Mouse (Mus musculus): ENCODE measurements at regions not wholly inside any gene's neighbourhood (a gene's known extent, or its start where the extent isn't known, plus 50 kb on each side); places are given as distances from the start of the nearest gene placed in this dataset.
A peak's percentile ranks its signal among the peaks of the same experiment; 100 is the strongest.

- no peak for DNase-seq
Observed at GRCm38 (mm10) chr8:10821901-10822300, 186.4 kb downstream of the Irs2 start.

- DNase-seq, result no peak
Observed at GRCm38 (mm10) chr8:10814499-10814898, 193.8 kb downstream of the Irs2 start.

- DNase-seq, result no peak
Observed at GRCm38 (mm10) chr8:10812060-10812670, 196.1 kb downstream of the Irs2 start.

GRCm38 (mm10) chr8:10807040-10807439, 201.2 kb downstream of the Irs2 start:
- no peak for DNase-seq

GRCm38 (mm10) chr8:10805405-10806151, 202.7 kb downstream of the Irs2 start:
- DNase-seq, result peak; percentile 30

GRCm38 (mm10) chr8:10804974-10805373, 203.3 kb downstream of the Irs2 start:
- no peak for DNase-seq

GRCm38 (mm10) chr8:10802003-10802402, 206.3 kb downstream of the Irs2 start:
- DNase-seq, result peak; percentile 40

GRCm38 (mm10) chr8:10801580-10801979, 206.7 kb downstream of the Irs2 start:
- no peak for DNase-seq

GRCm38 (mm10) chr8:10798444-10798843, 209.8 kb downstream of the Irs2 start:
- DNase-seq, result no peak

GRCm38 (mm10) chr8:10794367-10795189, 213.7 kb downstream of the Irs2 start:
- DNase-seq, result no peak

- no peak for DNase-seq
Observed at GRCm38 (mm10) chr8:10793670-10794366, 214.4 kb downstream of the Irs2 start.

- DNase-seq, result peak; percentile 32
Observed at GRCm38 (mm10) chr8:10788496-10789200, 219.6 kb downstream of the Irs2 start.

- DNase-seq, result no peak
Observed at GRCm38 (mm10) chr8:10785801-10786200, 222.5 kb downstream of the Irs2 start.

- DNase-seq, result no peak
Observed at GRCm38 (mm10) chr8:10785311-10785710, 222.9 kb downstream of the Irs2 start.

- DNase-seq, result no peak
Observed at GRCm38 (mm10) chr8:10784481-10784880, 223.8 kb downstream of the Irs2 start.

GRCm38 (mm10) chr8:10781860-10782259, 226.4 kb downstream of the Irs2 start:
- DNase-seq, result peak; percentile 18

- no peak for DNase-seq
Observed at GRCm38 (mm10) chr8:10779636-10780035, 228.6 kb downstream of the Irs2 start.

- DNase-seq, result no peak
Observed at GRCm38 (mm10) chr8:10775202-10776010, 232.9 kb downstream of the Irs2 start.

GRCm38 (mm10) chr8:10774778-10775177, 233.5 kb downstream of the Irs2 start:
- no peak for DNase-seq

- no peak for DNase-seq
Observed at GRCm38 (mm10) chr8:10768181-10768580, 240.1 kb downstream of the Irs2 start.

- DNase-seq, result no peak
Observed at GRCm38 (mm10) chr8:10763907-10764306, 244.4 kb downstream of the Irs2 start.
